Mouse (Mus musculus) adrenal gland, postnatal 14 days (tissue): ENCODE data around the gene Dock10. TPM values are rescaled to one million over a fixed set of nuclear protein-coding genes. Genes with fewer than 3 reads are reported as not detected.

Experiments used
- DNase-seq: peaks from one replicate; pipeline ENCODE4 v3.0.0; 2021; ENCODE audit warnings: mixed read lengths
- total RNA-seq: library from RNA; stranded (reverse); gene quantifications from 2 replicates; pipeline ENCODE4 v1.2.3, GENCODE M21; 2021

Dock10 gene
- total RNA-seq, 1 experiment from 2014 or later = 22.5 TPM

GRCm38 (mm10) chr1:80655854-80656253, 102.5 kb downstream of the Dock10 start:
- DNase-seq = no peak

- DNase-seq = no peak
These were observed 103.1 kb downstream of the Dock10 start for GRCm38 (mm10) chr1:80655195-80655594.

- no peak for DNase-seq
These were observed 104.2 kb downstream of the Dock10 start for GRCm38 (mm10) chr1:80654177-80654576.

- no peak for DNase-seq
These were observed 105.5 kb downstream of the Dock10 start for GRCm38 (mm10) chr1:80652803-80653202.

GRCm38 (mm10) chr1:80652083-80652482, 106.2 kb downstream of the Dock10 start:
- DNase-seq = no peak

GRCm38 (mm10) chr1:80646602-80647001, 111.7 kb downstream of the Dock10 start:
- DNase-seq = no peak

- no peak for DNase-seq
These were observed 114.4 kb downstream of the Dock10 start for GRCm38 (mm10) chr1:80643866-80644451.

- DNase-seq = no peak
These were observed 116.5 kb downstream of the Dock10 start for GRCm38 (mm10) chr1:80641832-80642231.

- DNase-seq = no peak
These were observed 117.0 kb downstream of the Dock10 start for GRCm38 (mm10) chr1:80641288-80641687.

GRCm38 (mm10) chr1:80639553-80639952, 118.8 kb downstream of the Dock10 start:
- DNase-seq = no peak

GRCm38 (mm10) chr1:80637214-80637705, 121.1 kb downstream of the Dock10 start:
- no peak for DNase-seq

- DNase-seq = no peak
These were observed 122.5 kb downstream of the Dock10 start for GRCm38 (mm10) chr1:80635825-80636224.

- no peak for DNase-seq
These were observed 124.8 kb downstream of the Dock10 start for GRCm38 (mm10) chr1:80633536-80633935.

GRCm38 (mm10) chr1:80630179-80631149, 127.9 kb downstream of the Dock10 start:
- peak; percentile 6 for DNase-seq

- DNase-seq = no peak
These were observed 130.3 kb downstream of the Dock10 start for GRCm38 (mm10) chr1:80628054-80628453.

- no peak for DNase-seq
These were observed 131.5 kb downstream of the Dock10 start for GRCm38 (mm10) chr1:80626800-80627199.

- DNase-seq = no peak
These were observed 133.0 kb downstream of the Dock10 start for GRCm38 (mm10) chr1:80625371-80625770.

GRCm38 (mm10) chr1:80624552-80624951, 133.8 kb downstream of the Dock10 start:
- DNase-seq = no peak

GRCm38 (mm10) chr1:80622646-80623045, 135.7 kb downstream of the Dock10 start:
- DNase-seq = no peak

- DNase-seq = no peak
These were observed 139.2 kb downstream of the Dock10 start for GRCm38 (mm10) chr1:80619100-80619499.

- DNase-seq = no peak
These were observed 141.7 kb downstream of the Dock10 start for GRCm38 (mm10) chr1:80616671-80617070.

- no peak for DNase-seq
These were observed 143.6 kb downstream of the Dock10 start for GRCm38 (mm10) chr1:80614750-80615149.

GRCm38 (mm10) chr1:80613395-80614011, 144.8 kb downstream of the Dock10 start:
- DNase-seq = no peak
